Mouse (Mus musculus): ENCODE results near the gene Rxra.

DNA sequence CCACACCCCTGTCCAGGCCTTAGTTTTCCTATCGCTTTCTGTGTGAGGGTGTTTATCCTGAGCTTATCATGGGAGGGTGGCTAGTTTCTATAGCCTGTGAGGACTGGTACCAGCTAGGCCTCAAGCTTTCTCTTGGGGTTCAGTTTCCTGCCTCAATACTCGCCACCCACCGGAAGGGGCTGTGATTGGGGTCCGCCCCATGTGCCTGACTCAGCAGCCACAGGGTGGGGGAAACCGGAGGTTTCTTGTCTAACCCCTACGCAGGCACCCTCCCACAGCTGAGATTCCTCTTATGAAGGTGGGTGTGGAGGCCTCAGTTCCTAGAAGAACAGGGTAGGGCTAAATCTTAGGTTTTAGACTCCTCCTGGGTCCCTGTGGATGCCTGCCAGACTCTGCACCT is 17.4 kb downstream of the Rxra start:
- TF ChIP-seq CTCF (conservative IDR thresholded peaks at IDR 0.05 in 1 of 2, IDR thresholded peaks at IDR 0.05 in 1 of 2; ENCODE audit: low read depth in 2 of 2, low read length in 2 of 2), result no peak
- no peak for TF ChIP-seq EP300 (IDR thresholded peaks at IDR 0.05; ENCODE audit: low read length)
- no peak for TF ChIP-seq POLR2A (IDR thresholded peaks at IDR 0.05; ENCODE audit: low read depth, low read length)
- TF ChIP-seq TCF12 (IDR thresholded peaks at IDR 0.05; ENCODE audit: low read depth, low read length), result no peak
- TF ChIP-seq ZC3H11A (IDR thresholded peaks at IDR 0.05; ENCODE audit: low read depth, low read length), result no peak
- TF ChIP-seq POLR2AphosphoS2 (IDR thresholded peaks at IDR 0.05; ENCODE audit: low read depth, low read length), result no peak
- TF ChIP-seq NELFE (IDR thresholded peaks at IDR 0.05; ENCODE audit: low read depth, low read length), result no peak
- TF ChIP-seq USF1 (IDR thresholded peaks at IDR 0.05; ENCODE audit: low read depth, low read length), result no peak
- no peak for TF ChIP-seq UBTF (IDR thresholded peaks at IDR 0.05; ENCODE audit: low read depth, low read length)
- TF ChIP-seq ZNF384 (IDR thresholded peaks at IDR 0.05; ENCODE audit: low read depth, low read length), result no peak
- TF ChIP-seq RCOR1 (conservative IDR thresholded peaks at IDR 0.05; ENCODE audit: low read depth, low read length), result no peak
- TF ChIP-seq USF2 (conservative IDR thresholded peaks at IDR 0.05; ENCODE audit: low read depth, low read length), result no peak

Measured in CH12.LX (cell line).